Comparison of ENCODE assay signal across 1 mouse cellular context in the genomic region with DNA sequence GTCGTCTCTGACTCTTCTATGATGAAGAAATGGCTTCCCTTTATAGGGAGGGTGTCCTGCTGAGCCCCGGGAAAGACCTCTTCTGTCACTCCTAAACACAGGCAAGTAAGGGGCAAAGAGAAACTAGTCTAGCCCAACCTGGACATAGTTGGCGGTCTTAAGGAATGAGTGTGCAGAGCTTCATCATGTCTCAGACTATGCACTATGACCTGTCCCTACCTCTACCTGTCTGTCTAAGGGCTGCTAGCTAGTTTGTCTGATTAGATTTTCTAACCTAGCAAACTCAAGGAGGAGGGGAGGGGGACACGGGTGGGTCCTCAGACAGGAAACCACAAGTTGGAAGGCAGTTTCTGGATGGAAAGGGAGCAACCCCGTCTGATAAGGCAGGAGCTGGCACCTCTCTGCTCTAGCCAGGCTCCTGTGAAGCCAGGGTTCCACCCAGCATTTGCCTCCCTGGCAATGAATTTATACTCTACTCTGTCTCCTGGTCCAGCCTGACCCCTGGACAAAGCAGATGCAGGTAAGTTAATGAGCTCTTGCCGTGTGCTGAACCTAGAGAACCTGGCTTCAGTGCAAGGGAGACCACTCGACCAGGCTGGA.
TF ChIP-seq lines count a peak whose summit lies in the region.

No protein-coding gene starts in this region.

TF ChIP-seq in MEL, 35 proteins besides CTCF, POLR2A, EP300 and RAD21:
- no peak for TF ChIP-seq MYC (IDR thresholded peaks at IDR 0.05; ENCODE audit: low read depth, low read length)
- no peak for TF ChIP-seq MEF2A (IDR thresholded peaks at IDR 0.05; ENCODE audit: extremely low read depth, insufficient replicate concordance, low read depth, low read length, poor library complexity, severe bottlenecking)
- TF ChIP-seq ZKSCAN1 (IDR thresholded peaks at IDR 0.05; ENCODE audit: low read depth, low read length) = no peak
- no peak for TF ChIP-seq MAFK (IDR thresholded peaks at IDR 0.05; ENCODE audit: borderline replicate concordance, low read depth, low read length)
- no peak for TF ChIP-seq JUND (IDR thresholded peaks at IDR 0.05; ENCODE audit: low read depth, low read length)
- TF ChIP-seq KAT2A (conservative IDR thresholded peaks at IDR 0.05; ENCODE audit: low read depth, low read length) = no peak
- TF ChIP-seq MXI1 (IDR thresholded peaks at IDR 0.05; ENCODE audit: low read depth, low read length) = no peak
- no peak for TF ChIP-seq NELFE (IDR thresholded peaks at IDR 0.05; ENCODE audit: low read depth, low read length)
- TF ChIP-seq POLR2AphosphoS5 (IDR thresholded peaks at IDR 0.05; ENCODE audit: borderline replicate concordance, low read depth, low read length) = no peak
